10 mouse cellular contexts compared by ENCODE assay signal in the genomic region with DNA sequence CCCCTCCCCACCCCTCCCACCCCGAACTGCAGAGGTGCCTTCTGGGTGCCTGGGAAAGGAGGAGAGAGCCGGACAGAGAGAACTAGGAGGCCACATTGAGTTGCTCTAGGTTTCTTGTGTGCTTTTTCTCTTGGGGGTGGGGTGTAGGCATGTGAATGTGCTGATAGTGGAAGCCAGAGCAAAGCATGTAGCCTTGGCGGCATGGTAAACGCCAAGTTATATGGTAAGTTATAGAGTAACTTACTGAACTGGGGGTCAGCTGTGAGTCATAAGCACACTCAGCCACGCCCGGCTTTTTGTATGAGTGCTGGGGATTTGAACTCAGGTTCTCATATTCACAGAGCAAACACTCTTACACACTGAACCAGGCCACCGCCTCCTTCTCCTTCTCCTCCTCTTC. TPM values are rescaled to one million over a fixed set of nuclear protein-coding genes. Genes with fewer than 3 reads are reported as not detected.
A peak's percentile ranks its signal among the peaks of the same experiment; 100 is the strongest.
DNase-seq lines count a peak whose midpoint lies in the region; ATAC-seq and TF ChIP-seq lines count a peak whose summit lies in the region.
"Had no signal": no experiment of that assay in that cellular context is flagged by ENCODE, and none has a peak within 500 bp of the region (broad histone marks: within the 10 kb centered on the region; RNA-seq: fewer than 3 reads in every experiment).

No protein-coding gene starts in this region.

- WGBS in hindbrain, embryonic 12.5 days = 83% methylated on average over 7 of the region's 7 CpGs
- 80% methylated on average over 7 of the region's 7 CpGs for WGBS in hindbrain, embryonic 13.5 days
- WGBS in liver, embryonic 14.5 days (ENCODE audit: insufficient replicate concordance) = 14% methylated on average over 7 of the region's 7 CpGs

- no peak overlapping the region for H3K9ac ChIP-seq in hindbrain, embryonic 12.5 days
- H3K9ac ChIP-seq in hindbrain, embryonic 13.5 days = no peak overlapping the region
- peak overlapping the region; percentile 56 for H3K9ac ChIP-seq in liver, embryonic 14.5 days (replicated peaks)
- H3K9ac ChIP-seq: embryonic facial prominence, embryonic 13.5 days had no signal

- H3K4me2 ChIP-seq in hindbrain, embryonic 12.5 days (replicated peaks) = no peak overlapping the region
- no peak overlapping the region for H3K4me2 ChIP-seq in hindbrain, embryonic 13.5 days
- H3K4me2 ChIP-seq in liver, embryonic 14.5 days (ENCODE audit: low read depth) = peak overlapping the region; percentile 57
- H3K4me2 ChIP-seq: embryonic facial prominence, embryonic 13.5 days had no signal

- H3K27me3 ChIP-seq in hindbrain, embryonic 12.5 days = no peaks in the 10 kb centered on the region
- H3K27me3 ChIP-seq in hindbrain, embryonic 13.5 days = no peaks in the 10 kb centered on the region
- no peaks in the 10 kb centered on the region for H3K27me3 ChIP-seq in liver, embryonic 14.5 days (ENCODE audit: control insufficient read depth, insufficient read depth, low read length)
- H3K27me3 ChIP-seq: embryonic facial prominence, embryonic 13.5 days had no signal

- H3K4me1 ChIP-seq in hindbrain, embryonic 12.5 days = peaks cover 52% of the 10 kb centered on the region
- peaks cover 71% of the 10 kb centered on the region for H3K4me1 ChIP-seq in hindbrain, embryonic 13.5 days (replicated peaks)
- H3K4me1 ChIP-seq in liver, embryonic 14.5 days (replicated peaks; ENCODE audit: control insufficient read depth in 2 of 2, insufficient read depth in 2 of 2, low read length in 1 of 2) = peaks cover 36 to 48% of the 10 kb centered on the region in 2 experiments

- no peak for TF ChIP-seq EP300 in liver, embryonic 14.5 days (IDR thresholded peaks at IDR 0.05; ENCODE audit: low read depth)

- no peaks in the 10 kb centered on the region for H3K9me3 ChIP-seq in hindbrain, embryonic 12.5 days (replicated peaks)
- H3K9me3 ChIP-seq in hindbrain, embryonic 13.5 days = no peaks in the 10 kb centered on the region
- no peaks in the 10 kb centered on the region for H3K9me3 ChIP-seq in liver, embryonic 14.5 days (ENCODE audit: control insufficient read depth, low read length)
- H3K9me3 ChIP-seq: embryonic facial prominence, embryonic 13.5 days had no signal

- H3K36me3 ChIP-seq in hindbrain, embryonic 12.5 days = no peaks in the 10 kb centered on the region
- no peaks in the 10 kb centered on the region for H3K36me3 ChIP-seq in hindbrain, embryonic 13.5 days
- H3K36me3 ChIP-seq in liver, embryonic 14.5 days (replicated peaks; ENCODE audit: control insufficient read depth, insufficient read depth, low read depth) = no peaks in the 10 kb centered on the region; the same call in 1 of the 2 replicates
- H3K36me3 ChIP-seq: embryonic facial prominence, embryonic 13.5 days had no signal

- no peak overlapping the region for H3K4me3 ChIP-seq in hindbrain, embryonic 12.5 days
- no peak overlapping the region for H3K4me3 ChIP-seq in hindbrain, embryonic 13.5 days
- H3K4me3 ChIP-seq in liver, embryonic 14.5 days (ENCODE audit: insufficient read depth in 1 of 2, low read depth in 2 of 2, low read length in 2 of 2) = peak overlapping the region; percentile 6 to 22; a peak in 2 of 4 replicates
- H3K4me3 ChIP-seq: embryonic facial prominence, embryonic 13.5 days had no signal

- peak; percentile 19 for DNase-seq in CD4-positive helper T cell, adult 2 months (ENCODE audit: low read depth, low spot score)
- peak; percentile 53 for DNase-seq in c-Kit-positive CD71-positive TER-119-positive erythroid progenitor cells, embryonic 14.5 days (ENCODE audit: low spot score)
- no peak for DNase-seq in liver, embryonic 14.5 days (ENCODE audit: low read depth in 3 of 3, low spot score in 3 of 3)
- DNase-seq in urinary bladder, postnatal 14 days (ENCODE audit: low spot score) = no peak
- no peak for DNase-seq in adrenal gland, postnatal 14 days
- no peak for DNase-seq in layer of hippocampus, adult 18-20 months (ENCODE audit: low spot score in 2 of 2)

- no peak for TF ChIP-seq CTCF in liver, embryonic 14.5 days (IDR thresholded peaks at IDR 0.05; ENCODE audit: low read depth)

- no peak for ATAC-seq in hindbrain, embryonic 12.5 days (ENCODE audit: low FRiP score)
- no peak for ATAC-seq in hindbrain, embryonic 13.5 days (ENCODE audit: low FRiP score)
- peak; percentile 74 for ATAC-seq in liver, embryonic 14.5 days (ENCODE audit: insufficient read depth)

- H3K27ac ChIP-seq in hindbrain, embryonic 12.5 days = peak overlapping the region; percentile 23; the same call in 1 of the 2 replicates
- H3K27ac ChIP-seq in hindbrain, embryonic 13.5 days = no peak overlapping the region
- peak overlapping the region; percentile 89 for H3K27ac ChIP-seq in liver, embryonic 14.5 days

RNA-seq across cellular contexts. Expression of a gene that starts 17.5 kb away (rescaled TPM):
- 230 and 244 TPM in 2 replicates for polyA plus RNA-seq in hindbrain, embryonic 12.5 days (2016; fragmentation: Nextera tagmentation; extraction: Ambion mirVana)
- polyA plus RNA-seq in hindbrain, embryonic 13.5 days (2015; fragmentation: Nextera tagmentation; extraction: Ambion mirVana) = 179 and 193 TPM in 2 replicates
- polyA plus RNA-seq in liver, embryonic 14.5 days (2012; rRNA removed) = 29.3 and 37.1 TPM in 2 replicates
- 30.8 and 35.2 TPM in 2 replicates for polyA plus RNA-seq in liver, embryonic 14.5 days (2014; fragmentation: Nextera tagmentation; extraction: Ambion mirVana)
- 46.9 and 49.2 TPM in 2 replicates for total RNA-seq in adrenal gland, postnatal 14 days (2021)
- 100 to 1,000 TPM; 175 to 189 TPM for total RNA-seq in layer of hippocampus, adult 18-20 months (2021)

RNA-seq across cellular contexts. Expression of a gene that starts 36.8 kb away (rescaled TPM):
- 17.0 and 17.1 TPM in 2 replicates for polyA plus RNA-seq in hindbrain, embryonic 12.5 days (2016; fragmentation: Nextera tagmentation; extraction: Ambion mirVana)
- polyA plus RNA-seq in hindbrain, embryonic 13.5 days (2015; fragmentation: Nextera tagmentation; extraction: Ambion mirVana) = 13.0 and 14.8 TPM in 2 replicates
- 5.9 and 7.2 TPM in 2 replicates for polyA plus RNA-seq in liver, embryonic 14.5 days (2012; rRNA removed)
- 5.5 and 6.6 TPM in 2 replicates for polyA plus RNA-seq in liver, embryonic 14.5 days (2014; fragmentation: Nextera tagmentation; extraction: Ambion mirVana)
- 6.6 and 12.1 TPM in 2 replicates for total RNA-seq in adrenal gland, postnatal 14 days (2021)
- total RNA-seq in layer of hippocampus, adult 18-20 months (2021) = 10 to 100 TPM; 12.4 to 12.9 TPM

RNA-seq across cellular contexts. Expression of a gene that starts 48.1 kb away (rescaled TPM):
- polyA plus RNA-seq in hindbrain, embryonic 12.5 days (2016; fragmentation: Nextera tagmentation; extraction: Ambion mirVana) = 1.6 and 1.7 TPM in 2 replicates
- polyA plus RNA-seq in hindbrain, embryonic 13.5 days (2015; fragmentation: Nextera tagmentation; extraction: Ambion mirVana) = 0.93 and 1.8 TPM in 2 replicates
- polyA plus RNA-seq in liver, embryonic 14.5 days (2012; rRNA removed) = 0.15 and 0.19 TPM in 2 replicates
- polyA plus RNA-seq in liver, embryonic 14.5 days (2014; fragmentation: Nextera tagmentation; extraction: Ambion mirVana) = 0.05 and 0.09 TPM in 2 replicates
- total RNA-seq in adrenal gland, postnatal 14 days (2021) = 0.44 and 1.1 TPM in 2 replicates
- total RNA-seq in layer of hippocampus, adult 18-20 months (2021) = 1 to 10 TPM; 1.4 to 1.9 TPM
- total RNA-seq: gastrocnemius, adult 8-10 months had no signal

RNA-seq across cellular contexts. Expression of a gene that starts 59.7 kb away (rescaled TPM):
- polyA plus RNA-seq in hindbrain, embryonic 12.5 days (2016; fragmentation: Nextera tagmentation; extraction: Ambion mirVana) = 0.18 and 0.34 TPM in 2 replicates
- polyA plus RNA-seq in hindbrain, embryonic 13.5 days (2015; fragmentation: Nextera tagmentation; extraction: Ambion mirVana) = not detected in 2 replicates
- polyA plus RNA-seq in liver, embryonic 14.5 days (2012; rRNA removed) = 0.54 and 0.66 TPM in 2 replicates
- 0.14 and 0.58 TPM in 2 replicates for polyA plus RNA-seq in liver, embryonic 14.5 days (2014; fragmentation: Nextera tagmentation; extraction: Ambion mirVana)
- total RNA-seq in adrenal gland, postnatal 14 days (2021) = 1.0 and 6.8 TPM in 2 replicates
- total RNA-seq in layer of hippocampus, adult 18-20 months (2021) = under 1 TPM; 0.47 to 0.76 TPM
- total RNA-seq: gastrocnemius, adult 8-10 months had no signal

Comparison
In these comparisons a context has a peak if more than half of its experiments do, and no peak if none do; other contexts are left out.
1. H3K4me3 ChIP-seq: peak in liver, embryonic 14.5 days (2 of 2); none in hindbrain, embryonic 12.5 days (single experiment) and hindbrain, embryonic 13.5 days (single experiment).
2. DNase-seq: peak in CD4-positive helper T cell, adult 2 months (single experiment) and c-Kit-positive CD71-positive TER-119-positive erythroid progenitor cells, embryonic 14.5 days (single experiment); none in liver, embryonic 14.5 days (0 of 3), urinary bladder, postnatal 14 days (single experiment), adrenal gland, postnatal 14 days (single experiment) and layer of hippocampus, adult 18-20 months (0 of 2).